Mouse (Mus musculus) heart, adult 2 months (tissue): ENCODE measurements around the gene Cspg4.

Experiments used
- CTCF ChIP-seq: fragments of 200-600 bp; IDR thresholded peaks from 2 replicates; pipeline ENCODE4 v1.8.1; 2022; ENCODE audit warnings: antibody characterized with exemption, mild to moderate bottlenecking, moderate library complexity
- EP300 ChIP-seq: fragments of 200-500 bp; IDR thresholded peaks from 2 replicates; pipeline ENCODE4 v1.6.1; 2011; ENCODE audit warnings: low read depth, low read length, control low read depth; ENCODE audit not compliant: insufficient read depth
- POLR2A ChIP-seq: fragments of 200-500 bp; IDR thresholded peaks from 2 replicates; pipeline ENCODE4 v1.6.1; 2011; ENCODE audit warnings: mild to moderate bottlenecking, low read depth, low read length, control low read depth; ENCODE audit not compliant: insufficient read depth

GRCm38 (mm10) chr9:56886113-56886512 is 21.3 kb downstream of the Cspg4 start:
- TF ChIP-seq EP300 (no peak), CTCF (peak; percentile 54), POLR2A (no peak)
